Mouse (Mus musculus): ENCODE results near the gene Slc34a3.

Gene Slc34a3

GRCm38 (mm10) chr2:25240310-25240709, 6.1 kb upstream of the Slc34a3 start:
- peaks cover 17% of the 10 kb centered on the region for H3K27me3 ChIP-seq (ENCODE audit: insufficient read depth, low read length)
- peaks cover 85% of the 10 kb centered on the region for H3K4me1 ChIP-seq (replicated peaks; ENCODE audit: low read depth, low read length)
- H3K9me3 ChIP-seq (ENCODE audit: low read length): no peaks in the 10 kb centered on the region
- H3K4me3 ChIP-seq (replicated peaks; ENCODE audit: low read length): peak overlapping the region; percentile 78
- TF ChIP-seq NANOG (IDR thresholded peaks at IDR 0.05; ENCODE audit: borderline replicate concordance, low read length) (no peak), CTCF (conservative IDR thresholded peaks at IDR 0.05; ENCODE audit: low read length) (no peak), POU5F1 (IDR thresholded peaks at IDR 0.05; ENCODE audit: borderline replicate concordance, low read length) (no peak)
- peaks cover 16% of the 10 kb centered on the region for H3K36me3 ChIP-seq (ENCODE audit: insufficient read depth, low read length)

GRCm38 (mm10) chr2:25239766-25240165, 5.6 kb upstream of the Slc34a3 start:
- H3K4me1 ChIP-seq (replicated peaks; ENCODE audit: low read depth, low read length): peaks cover 88% of the 10 kb centered on the region
- H3K4me3 ChIP-seq (replicated peaks; ENCODE audit: low read length): no peak overlapping the region
- H3K36me3 ChIP-seq (ENCODE audit: insufficient read depth, low read length): peaks cover 10% of the 10 kb centered on the region
- H3K9me3 ChIP-seq (ENCODE audit: low read length): no peaks in the 10 kb centered on the region
- H3K27me3 ChIP-seq (ENCODE audit: insufficient read depth, low read length): peaks cover 17% of the 10 kb centered on the region
- TF ChIP-seq NANOG (IDR thresholded peaks at IDR 0.05; ENCODE audit: borderline replicate concordance, low read length) (no peak), CTCF (conservative IDR thresholded peaks at IDR 0.05; ENCODE audit: low read length) (no peak), POU5F1 (IDR thresholded peaks at IDR 0.05; ENCODE audit: borderline replicate concordance, low read length) (no peak)

GRCm38 (mm10) chr2:25238106-25238505, 3.9 kb upstream of the Slc34a3 start:
- Histone ChIP-seq H3K9me3 (ENCODE audit: low read length) (no peaks in the 10 kb centered on the region), H3K4me3 (replicated peaks; ENCODE audit: low read length) (no peak overlapping the region), H3K27me3 (ENCODE audit: insufficient read depth, low read length) (peaks cover 21% of the 10 kb centered on the region), H3K4me1 (replicated peaks; ENCODE audit: low read depth, low read length) (peaks cover 85% of the 10 kb centered on the region), H3K36me3 (ENCODE audit: insufficient read depth, low read length) (no peaks in the 10 kb centered on the region)
- TF ChIP-seq CTCF (conservative IDR thresholded peaks at IDR 0.05; ENCODE audit: low read length) (no peak), NANOG (IDR thresholded peaks at IDR 0.05; ENCODE audit: borderline replicate concordance, low read length) (no peak), POU5F1 (IDR thresholded peaks at IDR 0.05; ENCODE audit: borderline replicate concordance, low read length) (no peak)

GRCm38 (mm10) chr2:25237522-25237921, 3.4 kb upstream of the Slc34a3 start:
- peaks cover 17% of the 10 kb centered on the region for H3K27me3 ChIP-seq (ENCODE audit: insufficient read depth, low read length)
- no peaks in the 10 kb centered on the region for H3K36me3 ChIP-seq (ENCODE audit: insufficient read depth, low read length)
- TF ChIP-seq POU5F1 (IDR thresholded peaks at IDR 0.05; ENCODE audit: borderline replicate concordance, low read length): no peak
- TF ChIP-seq NANOG (IDR thresholded peaks at IDR 0.05; ENCODE audit: borderline replicate concordance, low read length): no peak
- no peak for TF ChIP-seq CTCF (conservative IDR thresholded peaks at IDR 0.05; ENCODE audit: low read length)
- no peaks in the 10 kb centered on the region for H3K9me3 ChIP-seq (ENCODE audit: low read length)
- 0 out of 2 replicates have a peak overlapping the region, but pooled peaks have one; percentile 7 for H3K4me3 ChIP-seq (replicated peaks; ENCODE audit: low read length)
- H3K4me1 ChIP-seq (replicated peaks; ENCODE audit: low read depth, low read length): peaks cover 84% of the 10 kb centered on the region

- Histone ChIP-seq H3K4me3 (replicated peaks; ENCODE audit: low read length) (peak within 1 kb of the TSS; percentile 27; the same call in 1 of the 2 replicates), H3K27me3 (ENCODE audit: insufficient read depth, low read length) (peaks cover 13% of the 10 kb centered on the region), H3K9me3 (ENCODE audit: low read length) (no peaks in the 10 kb centered on the region), H3K4me1 (replicated peaks; ENCODE audit: low read depth, low read length) (peaks cover 91% of the 10 kb centered on the region), H3K36me3 (ENCODE audit: insufficient read depth, low read length) (no peaks in the 10 kb centered on the region)
- TF ChIP-seq CTCF (conservative IDR thresholded peaks at IDR 0.05; ENCODE audit: low read length) (no peak), POU5F1 (IDR thresholded peaks at IDR 0.05; ENCODE audit: borderline replicate concordance, low read length) (no peak), NANOG (IDR thresholded peaks at IDR 0.05; ENCODE audit: borderline replicate concordance, low read length) (no peak)
Observed at GRCm38 (mm10) chr2:25236614-25237013, 2.5 kb upstream of the Slc34a3 start, which contains the start of gene Rnf224. TSS of gene Rnf224 (minus strand) at chr2:25236787.

- Histone ChIP-seq H3K36me3 (ENCODE audit: insufficient read depth, low read length) (no peaks in the 10 kb centered on the region), H3K27me3 (ENCODE audit: insufficient read depth, low read length) (peaks cover 8% of the 10 kb centered on the region), H3K4me1 (replicated peaks; ENCODE audit: low read depth, low read length) (peaks cover 88% of the 10 kb centered on the region), H3K9me3 (ENCODE audit: low read length) (no peaks in the 10 kb centered on the region), H3K4me3 (replicated peaks; ENCODE audit: low read length) (no peak overlapping the region)
- TF ChIP-seq NANOG (IDR thresholded peaks at IDR 0.05; ENCODE audit: borderline replicate concordance, low read length) (no peak), CTCF (conservative IDR thresholded peaks at IDR 0.05; ENCODE audit: low read length) (no peak), POU5F1 (IDR thresholded peaks at IDR 0.05; ENCODE audit: borderline replicate concordance, low read length) (no peak)
Observed at GRCm38 (mm10) chr2:25234551-25235220, 522 bp upstream of the Slc34a3 start.

GRCm38 (mm10) chr2:25233421-25233820, 743 bp downstream of the Slc34a3 start:
- no peak overlapping the region for H3K4me3 ChIP-seq (replicated peaks; ENCODE audit: low read length)
- H3K36me3 ChIP-seq (ENCODE audit: insufficient read depth, low read length): no peaks in the 10 kb centered on the region
- peaks cover 8% of the 10 kb centered on the region for H3K27me3 ChIP-seq (ENCODE audit: insufficient read depth, low read length)
- peaks cover 87% of the 10 kb centered on the region for H3K4me1 ChIP-seq (replicated peaks; ENCODE audit: low read depth, low read length)
- H3K9me3 ChIP-seq (ENCODE audit: low read length): no peaks in the 10 kb centered on the region
- TF ChIP-seq CTCF (conservative IDR thresholded peaks at IDR 0.05; ENCODE audit: low read length) (no peak), POU5F1 (IDR thresholded peaks at IDR 0.05; ENCODE audit: borderline replicate concordance, low read length) (no peak), NANOG (IDR thresholded peaks at IDR 0.05; ENCODE audit: borderline replicate concordance, low read length) (no peak)

GRCm38 (mm10) chr2:25231038-25231437, 3.1 kb downstream of the Slc34a3 start:
- Histone ChIP-seq H3K27me3 (ENCODE audit: insufficient read depth, low read length) (peaks cover 8% of the 10 kb centered on the region), H3K4me1 (replicated peaks; ENCODE audit: low read depth, low read length) (peaks cover 87% of the 10 kb centered on the region), H3K36me3 (ENCODE audit: insufficient read depth, low read length) (no peaks in the 10 kb centered on the region), H3K9me3 (ENCODE audit: low read length) (no peaks in the 10 kb centered on the region), H3K4me3 (replicated peaks; ENCODE audit: low read length) (peak overlapping the region; percentile 64)
- no peak for TF ChIP-seq CTCF (conservative IDR thresholded peaks at IDR 0.05; ENCODE audit: low read length)

- Histone ChIP-seq H3K9me3 (ENCODE audit: low read length) (no peaks in the 10 kb centered on the region), H3K4me1 (replicated peaks; ENCODE audit: low read depth, low read length) (peaks cover 87% of the 10 kb centered on the region), H3K4me3 (replicated peaks; ENCODE audit: low read length) (peak overlapping the region; percentile 64), H3K27me3 (ENCODE audit: insufficient read depth, low read length) (peaks cover 8% of the 10 kb centered on the region), H3K36me3 (ENCODE audit: insufficient read depth, low read length) (no peaks in the 10 kb centered on the region)
- no peak for TF ChIP-seq NANOG (IDR thresholded peaks at IDR 0.05; ENCODE audit: borderline replicate concordance, low read length)
- no peak for TF ChIP-seq POU5F1 (IDR thresholded peaks at IDR 0.05; ENCODE audit: borderline replicate concordance, low read length)
- TF ChIP-seq CTCF (conservative IDR thresholded peaks at IDR 0.05; ENCODE audit: low read length): no peak
Observed at GRCm38 (mm10) chr2:25230581-25230980, 3.6 kb downstream of the Slc34a3 start.
